Mouse (Mus musculus): ENCODE data around the gene G6pc3.

GRCm38 (mm10) chr11:102144957-102145470 is 44.4 kb upstream of the G6pc3 start:
- TF ChIP-seq CTCF (conservative IDR thresholded peaks at IDR 0.05 in 1 of 2, IDR thresholded peaks at IDR 0.05 in 1 of 2; ENCODE audit: low read depth in 2 of 2, low read length in 2 of 2) (no peak), MEF2A (IDR thresholded peaks at IDR 0.05; ENCODE audit: borderline replicate concordance, low read depth, low read length) (no peak), POLR2A (IDR thresholded peaks at IDR 0.05; ENCODE audit: low read depth, low read length) (no peak), MAX (IDR thresholded peaks at IDR 0.05; ENCODE audit: low read length) (no peak), ZC3H11A (IDR thresholded peaks at IDR 0.05; ENCODE audit: low read depth, low read length) (no peak), CHD1 (IDR thresholded peaks at IDR 0.05; ENCODE audit: low read depth, low read length) (no peak), EP300 (IDR thresholded peaks at IDR 0.05; ENCODE audit: low read length) (no peak), ELF1 (IDR thresholded peaks at IDR 0.05; ENCODE audit: low read depth, low read length) (no peak), CHD2 (IDR thresholded peaks at IDR 0.05; ENCODE audit: low read length) (no peak), RCOR1 (conservative IDR thresholded peaks at IDR 0.05; ENCODE audit: low read depth, low read length) (no peak), BHLHE40 (IDR thresholded peaks at IDR 0.05; ENCODE audit: low read depth, low read length) (no peak), TCF12 (IDR thresholded peaks at IDR 0.05; ENCODE audit: low read depth, low read length) (no peak)

Measured in CH12.LX (cell line).